Mouse (Mus musculus): ENCODE results near the gene 1600015I10Rik. TPM values are rescaled to one million over a fixed set of nuclear protein-coding genes. Genes with fewer than 3 reads are reported as not detected.

The 1600015I10Rik gene
- polyA plus RNA-seq, 1 experiment from 2014 or later, result not detected

Other genes starting within 250 kb of the 1600015I10Rik start
- gene Gimap4, start 245.3 kb upstream of the 1600015I10Rik start, polyA plus RNA-seq (2016; fragmentation: Nextera tagmentation; extraction: Ambion mirVana), result 5.3 and 5.8 TPM in 2 replicates
- 10.0 and 10.4 TPM in 2 replicates for gene Gimap6, start 221.7 kb upstream of the 1600015I10Rik start, polyA plus RNA-seq (2016; fragmentation: Nextera tagmentation; extraction: Ambion mirVana)
- gene Gm28053, start 211.3 kb upstream of the 1600015I10Rik start, polyA plus RNA-seq (2016; fragmentation: Nextera tagmentation; extraction: Ambion mirVana), result not detected in 2 replicates
- gene Gimap7, start 211.3 kb upstream of the 1600015I10Rik start, polyA plus RNA-seq (2016; fragmentation: Nextera tagmentation; extraction: Ambion mirVana), result not detected in 2 replicates
- 5.0 and 5.9 TPM in 2 replicates for gene Gimap1, start 190.8 kb upstream of the 1600015I10Rik start, polyA plus RNA-seq (2016; fragmentation: Nextera tagmentation; extraction: Ambion mirVana)
- 0.47 and 0.71 TPM in 2 replicates for gene Gimap5, start 183.7 kb upstream of the 1600015I10Rik start, polyA plus RNA-seq (2016; fragmentation: Nextera tagmentation; extraction: Ambion mirVana)
- 0.09 TPM in 1 of 2 replicates, not detected in the other for gene Gimap3, start 159.0 kb upstream of the 1600015I10Rik start, polyA plus RNA-seq (2016; fragmentation: Nextera tagmentation; extraction: Ambion mirVana)
- gene Tmem176a, start 89.0 kb upstream of the 1600015I10Rik start, polyA plus RNA-seq (2016; fragmentation: Nextera tagmentation; extraction: Ambion mirVana), result 16.9 and 21.5 TPM in 2 replicates
- 34.0 and 52.9 TPM in 2 replicates for gene Tmem176b, start 88.4 kb upstream of the 1600015I10Rik start, polyA plus RNA-seq (2016; fragmentation: Nextera tagmentation; extraction: Ambion mirVana)
- gene Aoc1, start 57.0 kb upstream of the 1600015I10Rik start, polyA plus RNA-seq (2016; fragmentation: Nextera tagmentation; extraction: Ambion mirVana), result not detected in 2 replicates
- gene Doxl2, start 45.1 kb downstream of the 1600015I10Rik start, polyA plus RNA-seq (2016; fragmentation: Nextera tagmentation; extraction: Ambion mirVana), result not detected in 2 replicates
- gene Svs1, start 57.0 kb downstream of the 1600015I10Rik start, polyA plus RNA-seq (2016; fragmentation: Nextera tagmentation; extraction: Ambion mirVana), result not detected in 2 replicates
- 0.75 and 0.81 TPM in 2 replicates for gene Gpnmb, start 106.7 kb downstream of the 1600015I10Rik start, polyA plus RNA-seq (2016; fragmentation: Nextera tagmentation; extraction: Ambion mirVana)
- gene Malsu1, start 143.9 kb downstream of the 1600015I10Rik start, polyA plus RNA-seq (2016; fragmentation: Nextera tagmentation; extraction: Ambion mirVana), result 69.7 and 79.3 TPM in 2 replicates